Mouse (Mus musculus): Measurements from ENCODE around the gene Thbs4. TPM values are rescaled to one million over a fixed set of nuclear protein-coding genes. Genes with fewer than 3 reads are reported as not detected.

Thbs4 gene
- polyA plus RNA-seq, 1 experiment = not detected

DNA sequence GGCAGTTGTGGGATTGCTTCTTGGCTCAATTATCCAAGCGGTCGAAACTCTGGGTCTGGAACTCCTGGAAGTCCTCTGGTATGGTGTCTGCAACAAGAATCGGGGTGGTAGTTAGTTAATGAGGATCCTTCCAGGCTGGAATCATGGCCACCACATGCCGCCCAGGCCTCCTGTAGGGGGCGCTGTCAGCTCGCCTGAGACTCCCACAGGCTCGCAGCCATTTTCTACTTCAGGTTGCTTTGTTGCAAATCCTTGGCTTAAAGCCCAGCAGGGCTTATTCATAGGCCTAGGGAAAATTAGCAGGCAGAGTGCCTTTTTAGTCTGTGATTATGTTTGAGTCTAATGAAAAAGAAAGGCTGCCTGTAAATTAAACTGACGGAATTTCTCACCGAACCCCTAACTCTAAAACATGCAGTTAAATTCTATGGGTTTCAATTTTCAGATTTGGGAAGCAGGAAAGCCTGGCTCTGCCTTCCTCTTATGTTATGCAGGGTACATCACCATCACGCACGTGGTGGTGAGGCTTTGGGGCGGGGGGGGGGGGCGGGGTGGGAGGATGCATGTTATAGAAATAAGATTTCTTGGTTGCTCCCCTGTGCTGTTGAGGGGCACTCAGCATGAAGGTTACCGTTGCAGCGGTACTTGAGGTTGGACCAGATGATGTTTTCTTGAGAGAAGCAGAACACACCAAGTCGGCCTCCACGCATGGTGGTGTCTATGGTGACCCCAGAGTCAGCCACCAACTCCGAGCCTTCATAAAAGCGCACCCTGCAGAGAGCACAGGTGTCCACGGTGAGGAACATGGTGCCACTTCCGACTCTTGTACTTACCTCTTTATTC is 42.7 kb downstream of the Thbs4 start:
- Histone ChIP-seq H3K4me3 (ENCODE audit: insufficient read depth, low read depth, low read length) (no peak overlapping the region), H3K27ac (ENCODE audit: insufficient read depth, low read depth, low read length) (peak overlapping the region; percentile 32; the same call in 1 of the 2 replicates), H3K4me1 (ENCODE audit: control insufficient read depth, insufficient read depth, low read length) (peaks cover 13% of the 10 kb centered on the region)
- WGBS = 22% methylated on average over 21 of the region's 21 CpGs
- TF ChIP-seq CTCF (IDR thresholded peaks at IDR 0.05; ENCODE audit: insufficient read depth, low read depth, low read length) (peak; percentile 90), POLR2A (IDR thresholded peaks at IDR 0.05; ENCODE audit: insufficient read depth, low read depth, low read length) (no peak)

GRCm38 (mm10) chr13:92750976-92751518 is 43.6 kb downstream of the Thbs4 start:
- H3K4me1 ChIP-seq (ENCODE audit: control insufficient read depth, insufficient read depth, low read length) = peaks cover 13% of the 10 kb centered on the region
- TF ChIP-seq POLR2A (IDR thresholded peaks at IDR 0.05; ENCODE audit: insufficient read depth, low read depth, low read length) (no peak), CTCF (IDR thresholded peaks at IDR 0.05; ENCODE audit: insufficient read depth, low read depth, low read length) (peak; percentile 48; the same call in 1 of the 2 replicates)
- 2% methylated on average over 7 of the region's 7 CpGs for WGBS
- no peak overlapping the region for H3K4me3 ChIP-seq (ENCODE audit: insufficient read depth, low read depth, low read length)
- H3K27ac ChIP-seq (ENCODE audit: insufficient read depth, low read depth, low read length) = no peak overlapping the region

GRCm38 (mm10) chr13:92743337-92743736 is 51.3 kb downstream of the Thbs4 start:
- Histone ChIP-seq H3K4me1 (ENCODE audit: control insufficient read depth, insufficient read depth, low read length) (no peaks in the 10 kb centered on the region), H3K27ac (ENCODE audit: insufficient read depth, low read depth, low read length) (no peak overlapping the region), H3K4me3 (ENCODE audit: insufficient read depth, low read depth, low read length) (no peak overlapping the region)
- TF ChIP-seq POLR2A (IDR thresholded peaks at IDR 0.05; ENCODE audit: insufficient read depth, low read depth, low read length) = no peak
- TF ChIP-seq CTCF (IDR thresholded peaks at IDR 0.05; ENCODE audit: insufficient read depth, low read depth, low read length) = no peak
- 87% methylated on average over 5 of the region's 5 CpGs for WGBS

GRCm38 (mm10) chr13:92742886-92743285 is 51.7 kb downstream of the Thbs4 start:
- TF ChIP-seq POLR2A (IDR thresholded peaks at IDR 0.05; ENCODE audit: insufficient read depth, low read depth, low read length) (no peak), CTCF (IDR thresholded peaks at IDR 0.05; ENCODE audit: insufficient read depth, low read depth, low read length) (no peak)
- Histone ChIP-seq H3K4me1 (ENCODE audit: control insufficient read depth, insufficient read depth, low read length) (no peaks in the 10 kb centered on the region), H3K27ac (ENCODE audit: insufficient read depth, low read depth, low read length) (no peak overlapping the region), H3K4me3 (ENCODE audit: insufficient read depth, low read depth, low read length) (no peak overlapping the region)
- WGBS = 94% methylated on average over 4 of the region's 4 CpGs

DNA sequence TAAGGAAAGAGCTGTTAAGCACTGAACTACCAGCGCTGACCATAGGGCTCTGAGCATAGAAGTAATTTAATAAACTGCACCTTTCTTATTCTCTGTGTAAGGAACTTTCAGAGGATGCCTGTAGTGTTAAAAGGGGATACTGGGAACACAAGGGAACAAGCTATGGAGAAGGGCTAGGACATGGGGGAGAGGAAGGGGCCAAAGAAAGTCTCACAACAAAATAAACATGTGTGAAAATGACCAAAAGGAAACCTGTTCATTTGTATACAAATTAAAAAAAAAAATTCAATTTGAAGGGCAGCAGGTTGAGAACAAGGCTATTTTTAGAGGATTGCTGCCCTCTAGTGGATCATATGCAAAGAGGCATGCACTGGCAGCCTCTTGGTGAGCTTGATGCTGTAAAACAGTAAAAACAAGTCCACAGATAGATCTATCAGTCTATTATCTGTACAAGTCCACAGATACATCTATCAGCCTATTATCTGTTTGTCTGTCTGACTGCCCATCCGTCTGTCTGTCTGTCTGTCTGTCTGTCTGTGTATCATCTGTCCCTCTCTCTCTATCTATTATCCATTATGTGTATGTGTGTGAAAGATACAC is 53.8 kb downstream of the Thbs4 start:
- WGBS = 9% methylated on average over 2 of the region's 2 CpGs
- no peak for TF ChIP-seq CTCF (IDR thresholded peaks at IDR 0.05; ENCODE audit: insufficient read depth, low read depth, low read length)
- TF ChIP-seq POLR2A (IDR thresholded peaks at IDR 0.05; ENCODE audit: insufficient read depth, low read depth, low read length) = no peak
- H3K27ac ChIP-seq (ENCODE audit: insufficient read depth, low read depth, low read length) = no peak overlapping the region
- no peak overlapping the region for H3K4me3 ChIP-seq (ENCODE audit: insufficient read depth, low read depth, low read length)
- H3K4me1 ChIP-seq (ENCODE audit: control insufficient read depth, insufficient read depth, low read length) = 0 out of 2 replicates have a peak, but pooled peaks cover 4% of the 10 kb centered on the region

GRCm38 (mm10) chr13:92739858-92740257 is 54.8 kb downstream of the Thbs4 start:
- Histone ChIP-seq H3K27ac (ENCODE audit: insufficient read depth, low read depth, low read length) (no peak overlapping the region), H3K4me1 (ENCODE audit: control insufficient read depth, insufficient read depth, low read length) (0 out of 2 replicates have a peak, but pooled peaks cover 4% of the 10 kb centered on the region), H3K4me3 (ENCODE audit: insufficient read depth, low read depth, low read length) (no peak overlapping the region)
- no peak for TF ChIP-seq CTCF (IDR thresholded peaks at IDR 0.05; ENCODE audit: insufficient read depth, low read depth, low read length)
- TF ChIP-seq POLR2A (IDR thresholded peaks at IDR 0.05; ENCODE audit: insufficient read depth, low read depth, low read length) = no peak
- WGBS = 90% methylated on average over 3 of the region's 3 CpGs

- TF ChIP-seq CTCF (IDR thresholded peaks at IDR 0.05; ENCODE audit: insufficient read depth, low read depth, low read length) (no peak), POLR2A (IDR thresholded peaks at IDR 0.05; ENCODE audit: insufficient read depth, low read depth, low read length) (no peak)
- Histone ChIP-seq H3K4me3 (ENCODE audit: insufficient read depth, low read depth, low read length) (no peak overlapping the region), H3K4me1 (ENCODE audit: control insufficient read depth, insufficient read depth, low read length) (0 out of 2 replicates have a peak, but pooled peaks cover 4% of the 10 kb centered on the region), H3K27ac (ENCODE audit: insufficient read depth, low read depth, low read length) (no peak overlapping the region)
- WGBS = 86% methylated on average over 3 of the region's 3 CpGs
These were observed 55.8 kb downstream of the Thbs4 start for GRCm38 (mm10) chr13:92738821-92739220.

DNA sequence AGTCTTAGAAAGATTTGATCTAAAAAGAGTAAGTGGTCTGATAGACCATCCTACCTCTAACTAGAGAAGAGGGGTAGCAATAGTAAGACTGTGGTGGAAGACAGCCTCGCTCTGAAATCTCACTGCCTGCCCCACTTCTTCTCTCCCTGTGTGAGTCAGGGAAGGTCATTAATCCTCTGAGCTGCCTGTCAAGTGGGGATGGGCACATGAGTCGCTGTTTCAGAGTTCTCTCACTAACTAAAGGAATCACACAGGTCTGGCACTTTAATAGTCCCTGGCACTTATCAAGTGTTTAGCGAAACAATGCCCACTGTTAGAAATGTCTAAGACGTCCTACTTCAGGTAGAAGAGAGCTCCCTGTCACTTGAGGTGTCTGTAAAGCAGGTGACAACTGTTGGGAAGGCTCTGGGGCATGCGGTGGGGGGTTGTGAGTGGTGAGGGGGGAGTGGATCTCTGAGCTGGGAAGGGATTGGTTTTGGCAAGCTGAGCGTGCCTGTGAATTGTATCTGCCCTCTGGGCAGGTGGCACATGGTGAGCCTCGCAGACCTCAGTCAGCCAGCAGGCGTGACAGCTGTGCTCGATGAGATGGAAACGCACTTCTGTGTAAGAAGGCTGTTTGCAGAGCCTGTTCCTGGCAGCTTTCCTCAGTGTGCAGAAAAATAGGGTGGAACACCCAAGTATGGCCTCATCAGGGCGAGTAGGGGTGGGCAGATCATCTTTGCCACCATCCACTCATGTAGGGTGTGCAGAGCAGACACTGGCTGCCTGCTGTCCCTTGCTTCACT is 57.9 kb downstream of the Thbs4 start:
- Histone ChIP-seq H3K4me3 (ENCODE audit: insufficient read depth, low read depth, low read length) (no peak overlapping the region), H3K4me1 (ENCODE audit: control insufficient read depth, insufficient read depth, low read length) (peaks cover 12% of the 10 kb centered on the region; the same call in 1 of the 2 replicates), H3K27ac (ENCODE audit: insufficient read depth, low read depth, low read length) (no peak overlapping the region)
- WGBS = 53% methylated on average over 11 of the region's 11 CpGs
- TF ChIP-seq CTCF (IDR thresholded peaks at IDR 0.05; ENCODE audit: insufficient read depth, low read depth, low read length) (no peak), POLR2A (IDR thresholded peaks at IDR 0.05; ENCODE audit: insufficient read depth, low read depth, low read length) (no peak)

All from olfactory bulb, adult 2 months (tissue).